Mouse (Mus musculus): ENCODE results near the gene Ehd2.

The Ehd2 gene

GRCm38 (mm10) chr7:15975451-15975850, 8.1 kb upstream of the Ehd2 start:
- no peak for DNase-seq (ENCODE audit: low spot score)

GRCm38 (mm10) chr7:15974712-15975111, 7.3 kb upstream of the Ehd2 start:
- DNase-seq (ENCODE audit: low spot score): peak; percentile 38

GRCm38 (mm10) chr7:15972247-15972646, 4.9 kb upstream of the Ehd2 start:
- no peak for DNase-seq (ENCODE audit: low spot score)

- DNase-seq (ENCODE audit: low spot score): no peak
Measured at GRCm38 (mm10) chr7:15969674-15970073, 2.3 kb upstream of the Ehd2 start.

- no peak for DNase-seq (ENCODE audit: low spot score)
Measured at GRCm38 (mm10) chr7:15968322-15968721, 955 bp upstream of the Ehd2 start.

- DNase-seq (ENCODE audit: low spot score): no peak
Measured at GRCm38 (mm10) chr7:15966489-15966888, 878 bp downstream of the Ehd2 start.

- no peak for DNase-seq (ENCODE audit: low spot score)
Measured at GRCm38 (mm10) chr7:15963798-15964652, 3.3 kb downstream of the Ehd2 start.

GRCm38 (mm10) chr7:15962311-15963288, 4.8 kb downstream of the Ehd2 start:
- DNase-seq (ENCODE audit: low spot score): no peak

DNA sequence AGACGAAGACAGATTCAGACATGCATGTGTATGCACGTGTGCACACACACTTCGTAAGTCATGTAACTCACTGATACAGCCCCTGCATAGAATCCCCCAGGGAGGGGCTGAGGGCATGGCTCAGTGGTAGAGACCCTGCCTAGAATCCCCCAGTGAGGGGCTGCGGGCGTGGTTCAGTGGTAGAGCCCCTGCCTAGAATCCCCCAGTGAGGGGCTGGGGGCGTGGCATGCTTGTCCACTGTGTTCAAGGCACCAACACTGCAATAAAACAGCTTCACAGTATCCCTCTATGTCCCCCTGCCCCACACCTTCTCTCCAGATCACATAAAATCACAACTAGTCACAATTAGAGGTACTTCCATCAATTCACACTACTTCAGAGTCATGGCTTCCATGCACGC, 5.6 kb downstream of the Ehd2 start:
- DNase-seq (ENCODE audit: low spot score): no peak

- no peak for DNase-seq (ENCODE audit: low spot score)
Measured at GRCm38 (mm10) chr7:15961239-15961638, 6.1 kb downstream of the Ehd2 start.

DNA sequence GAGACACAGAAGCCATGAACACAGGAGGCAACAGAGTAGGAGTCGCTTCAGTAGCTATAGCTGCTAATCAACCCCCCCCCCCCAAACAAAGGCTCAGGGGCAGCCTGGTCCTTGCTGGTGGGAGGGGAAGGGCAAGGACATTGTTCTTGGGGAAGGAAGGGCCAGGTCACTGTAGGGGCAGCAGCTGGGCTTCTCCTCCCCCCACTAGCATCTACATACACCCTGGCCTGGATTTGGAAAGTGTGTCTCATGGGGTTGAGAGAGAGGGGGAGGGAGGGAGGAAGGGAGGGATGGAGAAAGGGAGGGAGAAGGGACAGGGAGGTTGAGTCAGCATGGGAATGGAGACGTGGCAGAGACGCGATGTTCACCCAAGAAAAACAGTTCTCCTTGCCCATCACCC, 6.7 kb downstream of the Ehd2 start:
- DNase-seq (ENCODE audit: low spot score): no peak

DNA sequence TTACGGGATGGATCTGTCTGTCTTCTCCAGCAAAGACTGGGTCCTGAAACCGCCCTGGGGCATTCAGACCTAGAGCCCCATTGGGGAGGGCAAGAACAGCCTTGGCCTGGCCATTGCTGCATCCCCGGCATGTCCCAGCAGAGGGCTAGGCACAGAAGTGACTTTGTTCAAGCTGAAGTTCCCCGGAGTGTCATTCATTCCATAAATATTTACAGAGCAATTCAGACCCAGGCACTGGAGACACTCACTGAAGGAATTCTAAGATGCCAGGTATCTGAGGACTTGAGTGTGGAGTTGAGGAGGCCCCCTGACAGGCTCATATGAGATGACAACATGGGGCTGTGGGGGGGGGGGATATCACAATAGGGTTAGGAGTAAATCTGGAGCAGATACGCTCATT, 11.2 kb downstream of the Ehd2 start:
- DNase-seq (ENCODE audit: low spot score): no peak

- no peak for DNase-seq (ENCODE audit: low spot score)
Measured at GRCm38 (mm10) chr7:15955509-15955908, 11.9 kb downstream of the Ehd2 start.

- DNase-seq (ENCODE audit: low spot score): no peak
Measured at GRCm38 (mm10) chr7:15954978-15955443, 12.4 kb downstream of the Ehd2 start.

DNA sequence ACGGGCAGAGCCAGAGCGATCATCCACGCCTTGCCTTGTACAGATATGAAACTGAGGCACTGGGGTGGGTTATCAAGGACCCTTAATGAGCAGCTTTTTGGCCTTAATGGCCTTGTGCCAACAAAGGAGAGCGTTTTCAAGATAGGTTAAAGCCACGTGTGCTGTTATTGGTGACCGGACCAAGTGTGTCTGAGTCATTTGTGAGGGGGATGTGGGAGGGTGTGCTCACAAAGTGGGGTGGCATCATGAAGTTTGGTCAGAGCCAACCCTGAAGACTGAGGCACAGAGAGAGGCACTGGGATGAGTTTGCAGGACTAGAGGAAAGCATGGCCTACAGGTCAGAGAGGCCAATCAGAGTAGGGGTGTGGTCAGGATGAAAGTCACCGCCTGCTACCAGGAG, 12.9 kb downstream of the Ehd2 start:
- no peak for DNase-seq (ENCODE audit: low spot score)

- no peak for DNase-seq (ENCODE audit: low spot score)
Measured at GRCm38 (mm10) chr7:15953307-15954074, 13.9 kb downstream of the Ehd2 start.

DNA sequence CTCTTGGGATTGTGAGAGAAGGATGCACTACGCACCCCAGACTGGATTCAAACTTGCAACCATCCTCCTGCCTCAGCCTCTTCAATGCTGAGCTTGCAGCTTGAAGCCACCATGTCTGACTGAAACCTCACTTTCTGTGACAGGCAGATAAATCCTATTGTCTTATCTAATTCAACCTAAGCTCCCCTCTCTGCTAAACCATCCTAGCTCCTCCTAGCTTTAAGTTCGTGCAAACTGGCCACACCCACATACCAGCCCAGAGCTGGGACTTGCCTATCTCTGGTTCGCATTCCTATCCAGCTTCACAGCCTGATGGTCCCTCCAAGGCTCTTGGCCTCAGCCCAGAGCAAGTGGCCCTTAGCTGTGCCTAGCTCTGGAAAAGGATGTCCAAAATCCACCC, 15.0 kb downstream of the Ehd2 start:
- no peak for DNase-seq (ENCODE audit: low spot score)

- DNase-seq (ENCODE audit: low spot score): no peak
Measured at GRCm38 (mm10) chr7:15950008-15950407, 17.4 kb downstream of the Ehd2 start.

- DNase-seq (ENCODE audit: low spot score): no peak
Measured at GRCm38 (mm10) chr7:15949216-15949790, 18.1 kb downstream of the Ehd2 start.

- DNase-seq (ENCODE audit: low spot score): peak; percentile 29
Measured at GRCm38 (mm10) chr7:15948381-15948941, 18.9 kb downstream of the Ehd2 start.

GRCm38 (mm10) chr7:15947653-15948260, 19.6 kb downstream of the Ehd2 start:
- DNase-seq (ENCODE audit: low spot score): no peak

Measured in layer of hippocampus, adult 9-10 months (tissue).